Mouse (Mus musculus): Measurements from ENCODE around the gene Aurkb.
"Not testable (repeated sequence)": the region's sequence is repeated elsewhere in the genome, so short reads cannot be mapped to it uniquely, and the experiment has no call there.

The Aurkb gene

DNA sequence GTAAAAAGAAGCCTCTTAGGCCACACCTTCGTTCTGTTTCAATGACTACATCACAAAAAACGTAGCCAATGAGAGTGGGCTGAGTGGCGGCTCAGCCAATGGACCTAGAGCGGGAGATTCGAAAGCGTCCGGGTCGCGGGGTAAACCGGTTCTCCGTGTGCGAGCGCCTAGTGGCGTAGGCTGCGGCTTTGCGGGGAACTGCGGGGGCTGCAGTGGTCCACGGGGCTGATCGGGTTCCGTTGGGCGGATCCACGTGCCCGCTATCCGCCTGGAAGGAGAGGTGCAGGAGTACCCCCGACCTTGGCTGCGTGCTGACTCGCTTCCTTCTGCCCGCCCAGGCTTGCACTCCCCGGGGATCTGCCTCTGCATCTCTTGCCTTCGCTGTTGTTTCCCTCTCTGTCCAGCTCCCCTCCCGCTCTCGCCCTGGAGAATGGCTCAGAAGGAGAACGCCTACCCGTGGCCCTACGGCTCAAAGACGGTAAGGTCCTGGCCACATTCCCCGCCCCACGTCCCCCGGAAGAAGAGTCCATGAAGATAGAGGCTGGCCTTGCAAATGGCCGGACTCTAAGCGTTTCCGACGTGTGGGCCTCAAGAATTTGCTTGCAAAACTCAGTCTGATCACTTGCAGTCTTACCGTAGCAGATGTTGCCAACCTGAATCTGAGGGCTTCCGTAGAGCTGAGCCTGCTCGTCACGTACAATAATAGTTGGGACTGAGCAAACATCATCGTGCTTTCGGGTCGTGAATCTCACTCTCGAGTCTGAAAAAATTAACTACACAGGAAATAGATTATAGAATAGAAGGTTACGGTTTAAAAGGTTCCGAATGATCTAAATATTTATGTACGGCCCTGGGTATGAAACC is at the start of gene Aurkb:
Aurkb (plus strand) TSS at position 117 of the 864 bp plus-strand sequence.
- in situ Hi-C loops (cut with MseI, MboI), result no loop called here

- in situ Hi-C loops (cut with MseI, MboI), result no loop called here
These were observed 48.4 kb upstream of the Aurkb start for GRCm38 (mm10) chr11:68997080-68997479.

DNA sequence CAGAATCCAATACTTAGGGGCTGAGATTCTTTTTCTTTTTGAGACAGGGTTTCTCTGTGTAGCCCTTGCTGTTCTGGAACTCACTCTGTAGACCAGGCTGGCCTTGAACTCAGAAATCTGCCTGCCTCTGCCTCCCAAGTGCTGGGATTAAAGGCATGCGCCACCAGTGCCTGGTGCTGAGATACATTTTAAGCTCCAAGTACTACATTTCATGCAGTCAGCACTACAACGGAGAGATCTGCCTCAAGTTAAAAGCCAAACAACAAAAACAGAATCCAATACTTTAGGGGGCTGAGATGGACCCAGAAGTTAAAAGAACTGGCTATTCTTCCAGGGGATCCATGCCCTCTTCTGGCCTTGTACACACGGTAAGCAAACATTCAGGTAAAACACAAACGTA is 42.7 kb upstream of the Aurkb start:
- in situ Hi-C loops (cut with MseI, MboI), result not testable (repeated sequence)

GRCm38 (mm10) chr11:69003592-69003991 is 41.9 kb upstream of the Aurkb start:
- in situ Hi-C loops (cut with MseI, MboI), result no loop called here

- in situ Hi-C loops (cut with MseI, MboI), result no loop called here
These were observed 40.3 kb upstream of the Aurkb start for GRCm38 (mm10) chr11:69005193-69005592.

GRCm38 (mm10) chr11:69006575-69006974 is 38.9 kb upstream of the Aurkb start:
- in situ Hi-C loops (cut with MseI, MboI), result not testable (repeated sequence)

GRCm38 (mm10) chr11:69008182-69009121 is 37.0 kb upstream of the Aurkb start, which contains the start of gene Pfas:
Gene Pfas (minus strand): TSS chr11:69008460.
- in situ Hi-C loops (cut with MseI, MboI), result no loop called here

- in situ Hi-C loops (cut with MseI, MboI), result no loop called here
These were observed 35.9 kb upstream of the Aurkb start for GRCm38 (mm10) chr11:69009508-69009907.

DNA sequence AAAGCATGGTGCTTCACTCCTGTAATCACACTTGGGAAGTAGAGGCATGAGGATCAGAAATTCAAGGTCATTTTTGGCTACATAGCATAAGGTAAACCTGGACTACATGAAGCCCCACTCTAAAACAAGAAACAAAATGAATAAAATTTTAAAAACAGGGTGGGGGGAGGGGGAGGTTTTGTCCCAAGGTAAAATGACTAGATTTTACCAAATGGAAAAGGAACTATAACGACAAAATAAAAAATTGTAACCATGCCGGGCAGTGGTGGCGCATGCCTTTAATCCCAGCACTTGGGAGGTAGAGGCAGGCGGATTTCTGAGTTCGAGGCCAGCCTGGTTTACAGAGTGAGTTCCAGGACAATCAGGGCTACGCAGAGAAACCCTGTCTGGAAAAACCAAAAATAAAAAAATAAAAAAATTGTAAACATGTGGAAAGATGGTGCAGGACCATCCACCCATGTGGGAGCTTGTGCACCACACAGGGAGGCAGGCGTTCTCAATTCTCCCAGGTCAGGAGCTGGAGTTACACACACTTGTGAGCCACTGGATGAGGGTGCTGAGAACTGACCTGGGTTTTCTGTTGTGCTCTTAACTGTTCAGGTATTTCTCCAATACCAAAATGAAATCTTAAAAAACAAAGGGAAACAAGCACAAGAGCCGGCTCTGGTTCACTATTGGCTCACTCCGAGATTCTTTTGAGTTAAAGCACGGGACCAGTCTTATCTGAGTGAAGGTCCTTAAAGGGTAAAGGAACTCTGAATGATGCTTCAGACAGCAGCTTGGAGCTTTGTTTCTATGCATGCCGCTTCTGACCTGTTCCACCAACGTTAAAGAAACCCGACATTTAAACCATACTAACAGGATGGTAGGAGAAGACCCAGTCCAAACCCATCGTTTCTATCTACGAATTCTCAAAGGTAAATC is 34.8 kb upstream of the Aurkb start:
- in situ Hi-C loops (cut with MseI, MboI), result no loop called here

- in situ Hi-C loops (cut with MseI, MboI), result not testable (repeated sequence)
These were observed 34.0 kb upstream of the Aurkb start for GRCm38 (mm10) chr11:69011445-69011844.

DNA sequence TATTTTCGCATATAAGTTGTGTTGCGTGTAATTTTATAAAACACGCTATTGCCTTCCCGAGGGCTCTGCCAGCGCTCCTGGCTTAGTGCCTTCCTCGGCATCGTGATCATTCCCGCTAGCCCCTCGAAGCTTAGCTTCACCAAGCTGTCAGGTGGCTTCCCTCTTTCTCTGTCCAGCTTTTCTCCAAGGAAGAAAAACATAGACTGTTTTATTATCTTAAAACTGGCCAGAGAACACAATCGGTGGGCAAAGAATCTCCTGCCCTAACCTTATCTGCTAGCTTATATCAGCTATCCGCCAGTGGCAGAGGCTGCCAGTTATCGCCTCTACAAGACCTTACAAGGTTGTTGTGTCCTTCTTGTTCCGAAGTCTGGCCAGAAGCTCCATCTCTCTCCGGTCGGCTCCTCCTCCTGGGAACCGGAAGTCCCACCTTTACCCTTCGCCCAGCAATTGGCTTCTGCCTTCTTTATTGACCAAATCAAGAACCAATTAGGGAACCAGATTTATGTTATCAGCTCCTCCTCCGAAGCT is 33.3 kb upstream of the Aurkb start:
- in situ Hi-C loops (cut with MseI, MboI), result no loop called here

- in situ Hi-C loops (cut with MseI, MboI), result no loop called here
These were observed 29.6 kb upstream of the Aurkb start, which contains the start of gene Ctc1 for GRCm38 (mm10) chr11:69015644-69016441. Gene Ctc1 (plus strand): TSS chr11:69015911.

DNA sequence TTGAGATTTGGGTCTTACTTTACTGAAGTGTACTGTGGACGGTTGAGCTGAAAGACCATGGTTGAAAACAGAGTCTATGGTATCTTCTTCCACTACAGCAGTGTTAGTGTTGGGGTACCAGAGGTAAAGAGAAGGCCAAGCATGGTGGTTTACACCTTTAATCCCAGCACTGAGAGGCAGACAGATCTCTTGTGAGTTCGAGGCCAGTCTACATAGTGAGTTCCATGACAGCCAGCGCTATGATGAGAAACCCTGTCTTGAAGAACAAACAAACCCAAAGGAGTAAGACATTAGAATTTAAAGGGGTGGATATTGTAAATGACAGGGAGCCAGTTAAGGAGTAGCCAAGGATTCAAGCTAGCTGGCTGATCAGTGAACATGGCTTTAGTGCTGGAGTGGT is 28.7 kb upstream of the Aurkb start:
- in situ Hi-C loops (cut with MseI, MboI), result no loop called here

GRCm38 (mm10) chr11:69020691-69021090 is 24.8 kb upstream of the Aurkb start:
- in situ Hi-C loops (cut with MseI, MboI), result no loop called here

DNA sequence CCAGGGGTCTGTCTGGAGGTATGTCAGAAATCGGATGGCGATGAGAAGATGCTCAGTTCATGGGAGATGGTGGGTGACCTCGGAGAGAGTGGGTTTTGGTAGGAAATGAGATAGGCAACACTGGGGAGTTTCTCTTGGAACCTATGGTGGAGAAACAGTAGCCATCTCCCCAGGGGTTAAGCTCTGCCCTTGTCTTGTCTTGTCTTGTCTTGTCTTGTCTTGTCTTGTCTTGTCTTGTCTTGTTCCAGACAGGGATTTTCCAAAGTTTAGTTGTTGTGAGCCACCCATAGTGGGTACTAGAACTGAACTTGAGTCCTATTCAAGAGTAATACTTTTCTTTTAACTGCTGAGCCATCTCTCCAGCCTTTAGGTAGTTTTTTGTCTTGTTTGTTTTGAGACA is 18.9 kb upstream of the Aurkb start:
- in situ Hi-C loops (cut with MseI, MboI), result no loop called here

DNA sequence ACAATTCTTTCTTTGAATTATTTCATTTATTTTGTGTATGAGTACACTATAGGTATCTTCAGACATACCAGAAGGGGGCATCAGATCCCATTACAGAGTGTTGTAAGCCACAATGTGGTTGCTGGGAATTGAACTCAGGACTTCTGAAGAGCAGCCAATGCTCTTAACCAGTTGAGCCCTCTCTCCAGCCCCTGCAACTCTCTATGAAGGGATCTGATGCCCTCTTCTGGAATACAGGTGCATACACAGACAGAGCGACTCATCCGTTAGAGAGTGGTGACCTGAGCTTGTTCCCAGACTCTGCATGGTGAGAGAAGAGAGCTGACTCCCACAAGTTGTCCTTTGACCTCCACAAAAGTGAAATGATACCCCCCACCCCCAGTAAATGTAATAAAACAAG is 16.6 kb upstream of the Aurkb start:
- in situ Hi-C loops (cut with MseI, MboI), result no loop called here

- in situ Hi-C loops (cut with MseI, MboI), result no loop called here
These were observed 11.9 kb upstream of the Aurkb start for GRCm38 (mm10) chr11:69033552-69033951.

DNA sequence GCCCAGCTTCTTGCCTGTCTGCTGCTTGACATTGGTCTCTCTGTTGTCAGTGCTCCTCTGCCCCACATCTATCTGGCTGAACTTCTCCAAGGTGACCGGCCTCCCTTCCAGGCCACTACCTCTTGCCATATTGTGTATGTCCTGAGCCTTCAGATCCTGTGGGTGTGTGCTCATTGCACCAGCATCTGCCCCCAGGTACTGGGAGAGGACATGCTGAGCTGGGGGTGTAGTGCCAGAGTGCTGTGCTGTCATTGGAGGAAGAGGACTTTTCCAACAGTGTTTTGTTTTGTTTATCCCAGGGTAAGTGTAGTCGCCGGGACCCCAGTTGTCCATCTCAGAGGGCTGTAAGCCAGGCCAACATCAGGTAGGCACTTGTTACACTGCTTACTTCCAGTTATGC is 10.9 kb upstream of the Aurkb start:
- in situ Hi-C loops (cut with MseI, MboI), result no loop called here

DNA sequence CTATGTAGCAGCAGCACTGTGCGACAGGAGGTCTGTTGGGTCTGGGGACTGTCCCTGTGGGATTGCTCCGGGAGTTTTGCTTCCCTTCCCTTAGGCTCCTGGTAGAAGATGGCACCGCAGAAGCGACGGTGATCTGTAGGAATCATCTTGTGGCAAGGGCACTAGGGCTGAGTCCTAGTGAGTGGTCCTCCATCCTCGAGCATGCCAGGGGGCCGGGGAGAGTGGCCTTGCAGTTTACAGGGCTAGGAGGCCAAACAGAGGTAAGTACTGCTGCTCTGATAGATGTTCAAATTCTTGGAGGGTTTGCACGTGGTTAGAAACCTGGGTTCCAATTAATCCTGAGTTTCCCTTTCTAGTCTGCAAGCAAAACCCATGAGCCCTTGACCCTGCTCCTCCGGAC is 10.0 kb upstream of the Aurkb start:
- in situ Hi-C loops (cut with MseI, MboI), result no loop called here

- in situ Hi-C loops (cut with MseI, MboI), result no loop called here
These were observed 9.6 kb upstream of the Aurkb start for GRCm38 (mm10) chr11:69035849-69036248.

Measured in mouse trophoblast stem cell (cell line).